Mouse (Mus musculus): ENCODE measurements around the gene Zfp523. TPM values are rescaled to one million over a fixed set of nuclear protein-coding genes. Genes with fewer than 3 reads are reported as not detected.

Zfp523 gene
- total and polyA plus RNA-seq, 2 experiments from 2014 or later, result 41.1 to 57.7 TPM

DNA sequence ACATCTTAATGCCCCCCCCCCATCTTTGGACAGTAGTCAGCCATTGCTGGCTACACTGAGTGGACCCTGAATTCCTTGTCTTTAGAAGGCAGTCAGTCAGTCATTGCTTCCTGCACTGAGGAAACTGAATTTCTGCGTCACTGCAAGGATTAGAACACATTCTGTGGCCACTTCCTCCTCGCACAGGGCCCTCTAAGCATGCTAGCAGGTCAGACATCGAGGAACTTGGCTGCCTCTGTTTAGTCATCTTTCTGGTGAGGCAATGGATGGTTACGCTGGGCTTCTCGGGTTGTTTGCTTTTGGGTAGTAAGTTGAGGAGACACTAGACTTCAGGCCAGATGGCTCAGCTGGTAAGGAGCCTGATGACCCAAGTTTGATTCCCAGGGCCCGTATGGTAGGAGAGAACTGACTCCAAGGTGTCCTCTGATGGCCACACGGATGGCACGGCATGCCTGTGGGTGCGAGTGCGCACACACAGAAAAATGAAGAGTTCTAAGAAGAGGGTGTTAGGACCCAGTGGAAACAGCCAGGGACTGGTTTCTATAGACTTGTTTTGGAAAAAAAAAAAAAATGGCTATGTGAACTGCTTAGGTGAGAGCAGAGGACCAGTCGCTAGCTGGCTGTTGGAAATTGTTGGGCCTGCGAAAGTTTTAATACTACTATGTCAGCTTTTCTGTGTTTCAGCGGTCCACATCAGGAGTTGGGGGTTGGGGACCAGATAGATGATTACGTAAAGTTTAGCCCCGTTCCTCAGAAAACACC, 4.0 kb downstream of the Zfp523 start:
- Histone ChIP-seq H3K27me3 (ENCODE audit: insufficient read depth, low read length) (no peaks in the 10 kb centered on the region), H3K36me3 (ENCODE audit: insufficient read depth) (peaks cover 6% of the 10 kb centered on the region; the same call in 1 of the 2 replicates), H3K9ac (no peak overlapping the region), H3K4me2 (ENCODE audit: low read depth) (no peak overlapping the region), H3K4me1 (ENCODE audit: insufficient read depth) (peaks cover 6% of the 10 kb centered on the region; the same call in 1 of the 2 replicates), H3K4me3 (ENCODE audit: low read depth, low read length) (no peak overlapping the region), H3K27ac (ENCODE audit: low read depth, low read length) (no peak overlapping the region), H3K9me3 (ENCODE audit: low read length) (no peaks in the 10 kb centered on the region)
- 87% methylated on average over 15 of the region's 15 CpGs for WGBS
- ATAC-seq (no peak), DNase-seq (no peak)
- no peak for TF ChIP-seq CTCF (IDR thresholded peaks at IDR 0.05; ENCODE audit: low read depth)

DNA sequence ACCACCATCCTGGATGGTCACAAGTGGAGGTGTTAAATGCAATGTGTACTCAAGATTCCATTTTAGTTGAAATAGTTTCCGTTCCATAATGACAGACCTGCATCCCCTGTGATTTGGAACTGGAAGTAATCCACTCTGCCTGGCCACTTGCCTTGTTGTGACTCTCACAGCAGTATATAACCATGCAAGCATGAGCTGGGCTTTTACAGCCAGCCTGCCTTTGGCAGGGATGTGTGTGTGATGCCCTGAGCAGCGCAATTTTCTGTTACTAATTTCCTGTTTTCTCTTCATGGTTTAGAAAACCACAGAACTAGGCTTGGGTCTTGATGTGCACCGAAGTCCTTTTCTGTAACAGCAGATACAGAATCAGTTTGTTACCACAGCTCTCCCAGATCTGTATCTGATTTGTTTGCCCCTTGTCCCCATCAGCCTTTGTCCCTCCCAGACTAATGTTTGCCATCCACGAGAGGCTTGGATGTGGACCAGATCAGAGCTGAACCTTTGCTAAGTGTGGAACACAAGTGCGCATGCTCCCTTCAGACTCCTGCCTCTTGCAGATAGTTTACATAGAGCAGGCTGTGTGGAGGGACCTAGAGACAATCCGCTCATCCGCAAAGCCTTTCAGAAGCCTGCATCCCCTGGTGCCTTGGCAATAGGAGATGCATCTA, 8.2 kb downstream of the Zfp523 start:
- no peak for ATAC-seq
- Histone ChIP-seq H3K27me3 (ENCODE audit: insufficient read depth, low read length) (no peaks in the 10 kb centered on the region), H3K9me3 (ENCODE audit: low read length) (no peaks in the 10 kb centered on the region), H3K36me3 (ENCODE audit: insufficient read depth) (peaks cover 11% of the 10 kb centered on the region), H3K27ac (ENCODE audit: low read depth, low read length) (no peak overlapping the region), H3K9ac (no peak overlapping the region; the same call in 1 of the 2 replicates), H3K4me3 (ENCODE audit: low read depth, low read length) (no peak overlapping the region), H3K4me2 (ENCODE audit: low read depth) (no peak overlapping the region), H3K4me1 (ENCODE audit: insufficient read depth) (no peaks in the 10 kb centered on the region)
- WGBS, result 75% methylated on average over 7 of the region's 7 CpGs
- TF ChIP-seq CTCF (IDR thresholded peaks at IDR 0.05; ENCODE audit: low read depth), result no peak
- DNase-seq, result no peak

DNA sequence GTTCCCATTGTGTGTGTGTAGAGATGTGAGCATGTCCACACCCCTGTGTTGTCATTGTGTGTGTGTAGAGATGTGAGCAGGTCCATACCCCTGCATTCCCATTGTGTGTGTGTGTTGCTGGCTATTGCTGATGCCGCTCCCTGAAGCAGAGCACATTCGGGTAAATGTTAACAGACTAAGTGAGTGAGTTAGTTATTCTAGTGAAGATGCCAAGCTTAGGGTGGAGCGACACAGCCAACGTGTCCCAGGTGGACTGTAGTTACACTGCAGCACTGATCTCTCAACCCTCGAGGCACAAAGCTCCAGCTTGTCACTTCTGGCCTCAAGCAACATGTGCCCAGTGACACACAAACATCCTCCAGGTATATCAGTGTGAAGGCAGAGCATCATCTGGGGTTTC, 11.4 kb downstream of the Zfp523 start:
- no peak overlapping the region for H3K27ac ChIP-seq (ENCODE audit: low read depth, low read length)
- H3K36me3 ChIP-seq (ENCODE audit: insufficient read depth), result peaks cover 36% of the 10 kb centered on the region
- H3K27me3 ChIP-seq (ENCODE audit: insufficient read depth, low read length), result no peaks in the 10 kb centered on the region
- no peaks in the 10 kb centered on the region for H3K4me1 ChIP-seq (ENCODE audit: insufficient read depth)
- WGBS, result 89% methylated on average over 5 of the region's 5 CpGs
- H3K9ac ChIP-seq, result no peak overlapping the region
- no peak for DNase-seq
- no peak for ATAC-seq
- no peak overlapping the region for H3K4me3 ChIP-seq (ENCODE audit: low read depth, low read length)
- no peak for TF ChIP-seq CTCF (IDR thresholded peaks at IDR 0.05; ENCODE audit: low read depth)
- no peak overlapping the region for H3K4me2 ChIP-seq (ENCODE audit: low read depth)
- no peaks in the 10 kb centered on the region for H3K9me3 ChIP-seq (ENCODE audit: low read length)

DNA sequence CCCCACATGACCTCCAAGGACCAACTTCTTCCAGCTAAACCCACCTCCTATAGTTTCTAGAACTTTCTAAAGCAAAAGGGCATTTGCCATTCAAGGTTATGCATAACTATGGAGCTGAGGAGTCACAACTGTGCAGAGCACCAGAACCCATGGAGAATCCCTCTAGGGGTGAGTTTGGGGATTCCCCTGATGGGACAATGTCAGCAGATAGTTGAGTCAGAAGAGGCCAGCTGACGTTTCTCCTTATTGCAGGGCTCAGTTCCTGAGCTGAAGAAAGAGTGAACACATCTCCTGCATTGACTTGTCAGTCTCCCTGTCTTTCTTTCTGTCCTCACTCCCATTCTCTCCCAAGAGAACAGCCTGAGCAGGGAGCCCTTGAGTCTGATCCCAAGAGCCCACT, 15.8 kb downstream of the Zfp523 start:
- H3K4me3 ChIP-seq (ENCODE audit: low read depth, low read length), result no peak overlapping the region
- H3K4me1 ChIP-seq (ENCODE audit: insufficient read depth), result no peaks in the 10 kb centered on the region
- H3K9me3 ChIP-seq (ENCODE audit: low read length), result no peaks in the 10 kb centered on the region
- peaks cover 56% of the 10 kb centered on the region for H3K36me3 ChIP-seq (ENCODE audit: insufficient read depth)
- ATAC-seq, result no peak
- DNase-seq, result no peak
- no peaks in the 10 kb centered on the region for H3K27me3 ChIP-seq (ENCODE audit: insufficient read depth, low read length)
- 71% methylated on average over 1 of the region's 1 CpGs for WGBS
- H3K4me2 ChIP-seq (ENCODE audit: low read depth), result no peak overlapping the region
- no peak overlapping the region for H3K27ac ChIP-seq (ENCODE audit: low read depth, low read length)
- TF ChIP-seq CTCF (IDR thresholded peaks at IDR 0.05; ENCODE audit: low read depth), result no peak
- no peak overlapping the region for H3K9ac ChIP-seq

DNA sequence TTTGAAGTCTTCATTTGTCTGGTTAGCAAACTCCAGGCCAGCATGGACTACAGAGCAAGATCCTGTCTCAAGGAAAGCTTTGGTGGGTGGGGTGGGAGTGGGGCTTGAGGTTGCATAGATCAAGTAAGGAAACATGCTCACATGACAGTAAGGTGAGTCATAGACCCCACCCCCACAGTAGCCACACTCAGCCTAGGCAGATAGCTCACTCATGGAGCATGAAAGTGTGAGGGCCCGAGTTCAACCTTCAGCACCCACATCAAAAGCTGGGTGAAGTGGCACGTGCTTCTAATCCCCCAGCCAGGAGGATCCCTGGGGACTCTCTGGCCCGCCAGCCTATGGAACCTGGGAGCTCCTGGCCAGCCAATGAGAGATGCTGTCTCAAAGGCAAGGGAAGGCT, 16.6 kb downstream of the Zfp523 start:
- Histone ChIP-seq H3K27me3 (ENCODE audit: insufficient read depth, low read length) (no peaks in the 10 kb centered on the region), H3K9me3 (ENCODE audit: low read length) (no peaks in the 10 kb centered on the region), H3K4me2 (ENCODE audit: low read depth) (no peak overlapping the region), H3K4me1 (ENCODE audit: insufficient read depth) (no peaks in the 10 kb centered on the region), H3K36me3 (ENCODE audit: insufficient read depth) (peaks cover 62% of the 10 kb centered on the region), H3K9ac (no peak overlapping the region), H3K27ac (ENCODE audit: low read depth, low read length) (no peak overlapping the region), H3K4me3 (ENCODE audit: low read depth, low read length) (no peak overlapping the region)
- no peak for DNase-seq
- ATAC-seq, result no peak
- TF ChIP-seq CTCF (IDR thresholded peaks at IDR 0.05; ENCODE audit: low read depth), result no peak
- WGBS, result 79% methylated on average over 3 of the region's 3 CpGs

DNA sequence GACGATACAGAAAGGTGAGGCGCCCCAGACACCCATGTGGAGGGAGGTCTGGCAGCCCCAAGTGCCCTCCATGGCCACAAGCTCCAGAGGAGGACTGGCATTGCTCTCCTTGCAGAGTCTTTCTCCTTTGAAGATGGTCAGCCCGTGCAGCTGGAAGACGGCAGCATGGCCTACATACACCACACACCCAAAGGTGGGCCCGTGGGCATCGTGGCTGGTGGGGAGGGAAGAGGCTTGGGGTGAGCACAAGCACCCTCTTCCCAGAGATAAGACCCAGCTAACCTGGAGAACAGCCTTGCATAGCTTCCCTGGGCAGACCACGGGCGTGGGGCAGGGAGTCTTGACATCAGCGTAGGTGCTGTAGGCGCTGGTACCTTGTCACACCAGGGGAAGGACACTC, 18.1 kb downstream of the Zfp523 start:
- H3K27me3 ChIP-seq (ENCODE audit: insufficient read depth, low read length), result no peaks in the 10 kb centered on the region
- H3K4me2 ChIP-seq (ENCODE audit: low read depth), result no peak overlapping the region
- WGBS, result 96% methylated on average over 10 of the region's 10 CpGs
- no peak for DNase-seq
- ATAC-seq, result no peak
- no peak overlapping the region for H3K9ac ChIP-seq
- no peaks in the 10 kb centered on the region for H3K9me3 ChIP-seq (ENCODE audit: low read length)
- peaks cover 69% of the 10 kb centered on the region for H3K36me3 ChIP-seq (ENCODE audit: insufficient read depth)
- H3K27ac ChIP-seq (ENCODE audit: low read depth, low read length), result no peak overlapping the region
- no peak overlapping the region for H3K4me3 ChIP-seq (ENCODE audit: low read depth, low read length)
- TF ChIP-seq CTCF (IDR thresholded peaks at IDR 0.05; ENCODE audit: low read depth), result no peak
- no peaks in the 10 kb centered on the region for H3K4me1 ChIP-seq (ENCODE audit: insufficient read depth)

DNA sequence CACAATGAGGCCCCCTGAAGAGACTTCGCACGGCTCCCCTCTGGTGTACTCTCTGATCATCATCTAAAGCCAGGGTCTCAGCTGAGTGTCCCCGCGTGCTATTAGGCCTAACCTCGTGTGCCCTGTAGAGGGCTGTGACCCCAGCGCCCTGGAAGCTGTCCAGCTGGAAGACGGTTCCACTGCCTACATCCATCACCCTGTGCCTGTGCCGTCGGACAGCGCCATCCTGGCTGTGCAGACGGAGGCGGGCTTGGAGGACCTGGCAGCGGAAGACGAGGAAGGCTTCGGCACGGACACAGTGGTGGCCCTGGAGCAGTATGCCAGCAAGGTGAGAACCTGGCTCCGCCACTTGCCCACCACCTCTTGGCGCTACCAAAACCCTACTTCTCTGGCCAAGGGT, 20.7 kb downstream of the Zfp523 start:
- Histone ChIP-seq H3K4me1 (ENCODE audit: insufficient read depth) (no peaks in the 10 kb centered on the region), H3K27ac (ENCODE audit: low read depth, low read length) (no peak overlapping the region), H3K36me3 (ENCODE audit: insufficient read depth) (peaks cover 74% of the 10 kb centered on the region), H3K27me3 (ENCODE audit: insufficient read depth, low read length) (no peaks in the 10 kb centered on the region), H3K4me2 (ENCODE audit: low read depth) (no peak overlapping the region), H3K9ac (no peak overlapping the region), H3K4me3 (ENCODE audit: low read depth, low read length) (no peak overlapping the region), H3K9me3 (ENCODE audit: low read length) (no peaks in the 10 kb centered on the region)
- no peak for TF ChIP-seq CTCF (IDR thresholded peaks at IDR 0.05; ENCODE audit: low read depth)
- DNase-seq (no peak), ATAC-seq (no peak)
- 73% methylated on average over 18 of the region's 18 CpGs for WGBS

Data from forebrain, postnatal 0 days (tissue).